Mouse (Mus musculus): ENCODE data around the gene Nom1. TPM values are rescaled to one million over a fixed set of nuclear protein-coding genes. Genes with fewer than 3 reads are reported as not detected.
"Not testable (repeated sequence)": the region's sequence is repeated elsewhere in the genome, so short reads cannot be mapped to it uniquely, and the experiment has no call there.

Gene Nom1
- 25.3 and 29.5 TPM in 2 replicates for polyA plus RNA-seq (2016; fragmentation: Nextera tagmentation; extraction: Ambion mirVana)

DNA sequence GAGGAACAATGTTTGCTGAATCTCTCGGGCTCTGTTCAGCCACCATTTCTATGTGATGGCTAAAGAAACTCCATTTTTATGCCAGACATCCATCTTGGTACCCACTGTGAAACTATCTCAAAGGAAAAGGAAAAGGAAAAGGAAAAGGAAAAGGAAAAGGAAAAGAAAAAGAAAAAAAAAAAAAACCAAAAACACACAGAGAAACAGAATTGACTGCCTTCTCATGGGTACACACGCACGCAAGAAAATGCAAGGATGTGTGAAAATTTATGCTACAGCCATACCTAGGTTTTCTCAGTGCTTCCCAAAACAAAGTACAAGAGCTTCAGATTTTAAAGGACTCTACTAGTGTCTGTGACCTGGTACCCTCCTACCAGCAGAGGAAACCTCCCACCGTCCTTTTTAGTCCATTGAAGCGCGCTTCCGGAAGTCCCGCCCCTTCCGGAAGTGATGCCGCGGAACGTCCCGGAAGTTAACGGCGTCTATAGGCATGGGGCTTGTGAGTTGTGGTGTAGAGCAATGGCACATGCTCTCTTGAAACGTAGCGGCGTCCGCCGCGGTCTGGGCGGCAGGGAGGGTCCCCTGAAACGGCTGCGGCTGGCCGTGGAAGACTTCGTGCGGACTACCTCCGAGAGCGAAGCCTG is at the start of gene Nom1:
Gene Nom1 (plus strand): TSS at position 437 of the 644 bp plus-strand sequence.
- WGBS = 4% methylated on average over 29 of the region's 29 CpGs
- peak; percentile 94 for DNase-seq (ENCODE audit: low spot score)
- peaks cover 12% of the 10 kb centered on the region; the same call in 1 of the 2 replicates for H3K27me3 ChIP-seq (ENCODE audit: insufficient read depth, poor library complexity, severe bottlenecking)

DNA sequence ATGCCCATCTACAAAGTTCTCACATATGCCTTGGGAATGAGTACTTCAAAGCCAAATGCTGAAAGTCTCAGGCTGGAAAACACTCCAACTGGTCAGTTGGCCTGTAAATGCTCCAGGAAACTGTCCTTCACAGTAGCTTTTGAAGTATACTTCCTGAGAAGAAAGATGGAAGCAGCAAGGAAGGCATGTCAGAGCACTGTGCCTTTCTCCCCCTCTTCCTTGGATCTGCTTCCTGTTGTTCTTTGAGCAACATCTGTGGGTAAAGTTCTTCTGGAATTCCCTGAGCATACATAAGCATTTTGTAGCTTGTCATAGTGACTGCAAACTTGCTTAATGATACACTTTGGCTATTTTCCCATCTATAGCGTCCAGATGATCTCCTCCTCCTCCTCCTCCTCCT is 46.9 kb upstream of the Nom1 start:
- Histone ChIP-seq H3K27me3 (ENCODE audit: insufficient read depth, poor library complexity, severe bottlenecking) (peaks cover 14% of the 10 kb centered on the region; the same call in 1 of the 2 replicates), H3K27ac (no peak overlapping the region; the same call in 1 of the 2 replicates), H3K4me1 (peaks cover 3% of the 10 kb centered on the region; the same call in 1 of the 2 replicates), H3K9me3 (no peaks in the 10 kb centered on the region), H3K36me3 (no peaks in the 10 kb centered on the region), H3K4me3 (no peak overlapping the region)
- DNase-seq (ENCODE audit: low spot score) = no peak
- 53% methylated on average over 1 of the region's 1 CpGs for WGBS

More for the DNA sequence above, at the start of gene Nom1:
- peaks cover 31% of the 10 kb centered on the region for H3K36me3 ChIP-seq
- H3K9me3 ChIP-seq = no peaks in the 10 kb centered on the region
- peak within 1 kb of the TSS; percentile 90 for H3K27ac ChIP-seq
- H3K4me3 ChIP-seq = peak within 1 kb of the TSS; percentile 93
- peaks cover 17% of the 10 kb centered on the region for H3K4me1 ChIP-seq

DNA sequence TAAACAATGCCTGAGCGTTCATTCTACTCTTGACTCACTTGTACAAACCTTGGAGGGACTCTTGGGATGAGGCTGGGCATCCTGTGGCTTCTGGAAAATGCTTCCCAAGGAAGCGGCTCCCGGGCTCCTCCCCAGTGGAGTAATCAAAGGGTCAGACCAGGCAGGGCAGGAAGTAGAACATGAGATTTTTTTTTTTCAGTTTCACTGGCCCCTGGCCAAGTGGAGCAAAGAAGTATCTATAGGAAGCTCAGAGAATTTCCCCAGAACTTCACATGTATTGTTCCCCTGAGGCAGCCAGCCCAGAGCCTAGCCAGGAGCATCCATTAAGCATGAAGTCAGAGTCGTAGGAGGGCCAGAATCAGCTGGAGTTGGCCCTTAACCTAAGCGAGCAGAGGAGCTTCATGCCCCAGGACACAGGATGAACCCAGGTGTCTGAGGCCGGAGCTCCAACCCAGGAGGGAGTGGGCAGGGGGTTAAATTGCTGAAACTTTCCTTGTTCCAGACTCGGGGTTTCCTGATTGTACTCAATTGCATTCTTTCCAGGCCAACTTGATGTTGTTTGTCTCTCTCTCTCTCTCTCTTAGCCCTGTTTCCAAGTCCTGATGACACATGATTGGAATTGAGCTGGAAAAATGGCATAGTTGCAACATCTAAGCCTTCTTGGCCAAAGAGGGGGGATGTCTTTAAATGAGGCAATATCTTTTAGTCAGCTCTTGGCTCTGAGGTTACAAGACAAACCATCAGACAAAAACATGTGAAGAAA is 46.1 kb upstream of the Nom1 start:
- no peak for DNase-seq (ENCODE audit: low spot score)
- 40% methylated on average over 7 of the region's 7 CpGs for WGBS
- peaks cover 3% of the 10 kb centered on the region; the same call in 1 of the 2 replicates for H3K4me1 ChIP-seq

DNA sequence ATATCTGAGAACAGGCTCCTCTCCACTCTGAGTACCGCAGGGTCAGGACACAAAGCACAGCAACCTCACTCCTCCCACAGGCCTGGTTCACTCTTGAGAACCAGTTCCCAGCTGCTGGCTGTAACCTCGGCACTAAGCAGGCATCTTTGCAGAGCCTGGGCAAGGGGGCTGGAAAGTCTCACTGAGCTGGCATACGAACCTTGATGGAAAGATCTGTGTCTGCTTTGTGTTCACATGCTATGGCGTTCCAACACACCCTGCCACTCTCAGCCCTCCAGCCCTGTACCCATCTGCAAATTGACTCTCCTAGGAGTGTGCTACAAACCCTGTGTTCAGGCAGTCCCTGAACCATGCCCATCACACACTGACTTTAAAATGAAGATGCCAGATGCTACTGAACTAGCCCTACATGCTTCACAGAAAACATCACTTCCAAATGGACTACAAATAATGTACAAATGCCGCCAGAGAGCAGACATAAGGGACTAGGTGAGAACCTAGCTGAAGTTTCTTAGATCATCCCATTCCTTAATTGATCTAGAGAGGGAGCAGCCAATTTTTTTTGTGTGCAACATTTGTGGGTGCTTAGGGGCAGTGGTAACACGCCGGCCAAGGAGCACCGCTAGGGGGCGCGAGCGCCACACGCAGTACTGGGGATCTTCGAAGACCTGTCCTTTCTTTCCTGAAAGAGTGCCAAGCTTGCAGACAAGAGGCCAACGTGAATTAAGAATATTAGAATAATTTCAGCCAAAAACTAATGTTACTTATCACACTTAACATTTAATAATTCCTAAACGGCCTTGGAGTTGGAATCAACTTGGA is 45.3 kb upstream of the Nom1 start:
- H3K36me3 ChIP-seq = no peaks in the 10 kb centered on the region
- DNase-seq (ENCODE audit: low spot score) = peak; percentile 83
- peaks cover 14% of the 10 kb centered on the region; the same call in 1 of the 2 replicates for H3K27me3 ChIP-seq (ENCODE audit: insufficient read depth, poor library complexity, severe bottlenecking)
- H3K4me3 ChIP-seq = no peak overlapping the region
- no peak overlapping the region for H3K27ac ChIP-seq
- peaks cover 3% of the 10 kb centered on the region; the same call in 1 of the 2 replicates for H3K4me1 ChIP-seq
- 19% methylated on average over 15 of the region's 15 CpGs for WGBS
- H3K9me3 ChIP-seq = no peaks in the 10 kb centered on the region

More for the DNA sequence above, 46.1 kb upstream of the Nom1 start:
- Histone ChIP-seq H3K27me3 (ENCODE audit: insufficient read depth, poor library complexity, severe bottlenecking) (peaks cover 14% of the 10 kb centered on the region; the same call in 1 of the 2 replicates), H3K36me3 (no peaks in the 10 kb centered on the region), H3K27ac (peak overlapping the region; percentile 23; the same call in 1 of the 2 replicates), H3K9me3 (no peaks in the 10 kb centered on the region), H3K4me3 (no peak overlapping the region)

DNA sequence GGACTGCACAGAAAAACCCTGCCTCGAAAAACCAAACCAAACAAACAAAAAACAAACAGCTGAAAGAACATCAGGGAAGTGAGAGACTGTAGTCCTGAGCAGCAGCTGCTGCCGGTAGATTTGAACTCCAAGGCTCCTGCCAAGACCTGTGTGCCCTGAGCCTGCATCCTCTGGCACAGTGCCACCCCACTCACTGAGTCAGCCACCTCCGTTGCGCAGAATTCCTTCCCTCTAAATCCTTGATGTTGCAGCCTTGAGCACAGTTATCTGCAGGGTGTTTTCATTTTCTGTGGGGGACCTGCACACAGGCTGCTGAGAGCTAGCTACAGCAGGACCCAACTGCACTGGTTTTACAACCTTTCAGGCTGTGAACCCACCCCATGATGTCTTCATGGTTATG is 36.0 kb upstream of the Nom1 start:
- Histone ChIP-seq H3K27me3 (ENCODE audit: insufficient read depth, poor library complexity, severe bottlenecking) (no peaks in the 10 kb centered on the region), H3K9me3 (no peaks in the 10 kb centered on the region), H3K4me3 (no peak overlapping the region), H3K27ac (no peak overlapping the region), H3K4me1 (no peaks in the 10 kb centered on the region), H3K36me3 (no peaks in the 10 kb centered on the region)
- DNase-seq (ENCODE audit: low spot score) = no peak
- WGBS = 60% methylated on average over 4 of the region's 4 CpGs

DNA sequence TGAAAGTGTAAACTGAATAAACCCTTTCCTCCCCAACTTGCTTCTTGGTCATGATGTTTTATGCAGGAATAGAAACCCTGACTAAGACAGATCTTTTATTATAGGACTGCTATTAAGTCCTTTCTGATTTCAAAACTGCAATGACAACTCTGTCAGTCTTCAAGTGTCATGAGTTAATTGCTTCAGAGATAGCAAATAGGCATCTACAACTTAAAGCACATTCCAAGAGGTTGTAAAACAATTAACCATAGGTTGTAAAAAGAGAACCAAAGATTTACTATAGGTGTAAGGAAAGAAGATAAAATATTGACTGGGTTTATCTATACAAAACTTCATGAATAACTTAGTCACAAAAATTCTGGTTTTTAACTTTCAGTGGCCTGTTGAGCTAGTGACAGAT is 23.6 kb upstream of the Nom1 start:
- H3K9me3 ChIP-seq = no peaks in the 10 kb centered on the region
- DNase-seq (ENCODE audit: low spot score) = no peak
- H3K4me3 ChIP-seq = no peak overlapping the region
- H3K4me1 ChIP-seq = no peaks in the 10 kb centered on the region
- H3K27ac ChIP-seq = no peak overlapping the region
- H3K36me3 ChIP-seq = no peaks in the 10 kb centered on the region
- no peaks in the 10 kb centered on the region for H3K27me3 ChIP-seq (ENCODE audit: insufficient read depth, poor library complexity, severe bottlenecking)

DNA sequence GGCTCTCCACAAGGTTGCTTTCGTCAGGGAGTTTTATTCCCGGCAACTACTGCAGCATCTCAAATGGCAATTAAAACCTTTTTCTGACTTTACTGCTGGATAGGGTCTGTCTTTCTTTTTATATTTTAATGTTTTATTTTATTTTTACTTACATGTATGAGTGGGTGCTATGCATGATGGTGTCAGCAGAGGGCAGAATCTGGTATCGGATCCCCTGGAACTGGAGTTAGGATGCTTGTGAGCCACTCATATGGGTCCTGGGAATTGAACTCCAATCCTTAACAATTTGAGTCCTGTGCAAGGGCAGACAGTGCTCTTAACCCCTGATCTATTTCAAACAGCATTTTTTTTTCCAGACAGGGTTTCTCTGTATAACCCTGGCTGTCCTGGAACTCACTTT is 21.4 kb upstream of the Nom1 start:
- H3K9me3 ChIP-seq = no peaks in the 10 kb centered on the region
- no peak overlapping the region for H3K4me3 ChIP-seq
- H3K27ac ChIP-seq = no peak overlapping the region
- H3K4me1 ChIP-seq = no peaks in the 10 kb centered on the region
- no peaks in the 10 kb centered on the region for H3K36me3 ChIP-seq
- no peaks in the 10 kb centered on the region for H3K27me3 ChIP-seq (ENCODE audit: insufficient read depth, poor library complexity, severe bottlenecking)
- no peak for DNase-seq (ENCODE audit: low spot score)
- 76% methylated on average over 3 of the region's 3 CpGs for WGBS

DNA sequence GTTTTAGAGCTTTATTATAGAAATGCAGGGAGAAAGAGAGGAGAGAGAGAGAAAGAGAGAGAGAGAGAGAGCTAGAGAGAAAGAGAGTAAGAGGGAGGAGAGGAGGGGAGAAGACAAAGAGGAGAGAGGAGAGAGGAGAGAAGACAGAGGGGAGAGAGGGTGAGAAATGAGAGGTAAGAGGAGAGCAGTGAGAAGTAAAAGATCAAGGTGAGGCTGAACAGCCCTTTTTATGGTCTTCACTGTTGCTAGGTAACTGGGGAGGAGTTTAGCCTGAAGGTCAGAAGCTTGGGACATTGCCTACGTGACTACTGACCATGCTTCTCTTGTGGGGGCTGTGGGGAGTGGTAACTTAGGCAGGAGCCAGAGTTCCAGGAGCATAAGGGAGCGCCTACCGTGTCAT is 11.1 kb upstream of the Nom1 start:
- H3K36me3 ChIP-seq; H3K27ac ChIP-seq; H3K27me3 ChIP-seq (ENCODE audit: insufficient read depth, poor library complexity, severe bottlenecking); H3K4me1 ChIP-seq; H3K9me3 ChIP-seq; H3K4me3 ChIP-seq; DNase-seq (ENCODE audit: low spot score): not testable (repeated sequence)
- 63% methylated on average over 3 of the region's 3 CpGs for WGBS

DNA sequence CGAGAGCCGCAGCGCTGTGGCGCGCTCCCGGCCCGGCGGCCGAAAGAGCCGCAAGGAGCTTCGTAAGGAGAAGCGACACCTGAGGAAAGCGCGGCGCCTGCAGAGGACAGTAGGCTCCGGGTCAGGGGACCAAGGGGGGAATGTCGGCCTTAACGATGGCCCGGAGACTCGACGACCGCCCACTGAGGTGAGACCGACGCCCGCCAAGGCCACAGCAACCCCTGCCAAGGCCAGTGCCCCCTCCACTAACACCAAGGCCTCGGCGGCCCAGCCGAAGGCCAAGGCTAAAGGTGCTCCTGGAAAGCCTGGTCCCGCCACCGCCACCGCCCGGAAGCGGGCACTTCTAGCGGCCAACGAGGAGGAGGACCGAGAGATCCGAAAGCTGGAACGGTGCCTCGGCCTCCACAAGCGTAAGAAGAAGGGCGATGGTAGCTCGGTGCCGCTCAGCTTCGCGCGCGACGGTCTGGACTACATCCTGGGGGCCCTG is 451 bp downstream of the Nom1 start:
- Histone ChIP-seq H3K36me3 (peaks cover 36% of the 10 kb centered on the region), H3K27me3 (ENCODE audit: insufficient read depth, poor library complexity, severe bottlenecking) (peaks cover 12% of the 10 kb centered on the region; the same call in 1 of the 2 replicates), H3K4me3 (peak overlapping the region; percentile 93), H3K4me1 (peaks cover 17% of the 10 kb centered on the region), H3K9me3 (no peaks in the 10 kb centered on the region), H3K27ac (peak overlapping the region; percentile 90)
- peak; percentile 79 for DNase-seq (ENCODE audit: low spot score)
- WGBS = under 1% methylated on average over 48 of the region's 48 CpGs

DNA sequence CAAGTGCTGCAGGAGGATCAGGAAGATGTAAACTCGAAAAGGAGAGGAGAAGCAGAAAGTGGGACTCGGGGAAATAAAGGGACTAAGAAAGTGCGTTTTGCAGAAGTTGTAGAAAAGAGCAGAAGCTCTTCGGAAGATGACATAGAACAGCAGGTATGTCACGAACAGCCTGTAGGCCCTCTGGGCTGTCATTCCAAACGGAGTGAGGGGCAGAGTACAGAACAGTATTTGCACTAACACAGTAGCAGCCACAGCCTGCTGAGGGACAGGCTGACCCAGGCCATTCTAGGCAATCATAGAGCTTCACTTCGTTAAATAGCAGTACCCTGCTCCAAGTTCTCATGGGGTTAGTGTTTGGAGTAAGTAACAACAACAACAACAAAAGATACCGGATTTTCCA is 1.0 kb downstream of the Nom1 start:
- Histone ChIP-seq H3K9me3 (no peaks in the 10 kb centered on the region), H3K4me1 (peaks cover 17% of the 10 kb centered on the region), H3K27me3 (ENCODE audit: insufficient read depth, poor library complexity, severe bottlenecking) (peaks cover 12% of the 10 kb centered on the region; the same call in 1 of the 2 replicates), H3K27ac (peak overlapping the region; percentile 90; the same call in 1 of the 2 replicates), H3K4me3 (peak overlapping the region; percentile 93), H3K36me3 (peaks cover 42% of the 10 kb centered on the region)
- DNase-seq (ENCODE audit: low spot score) = no peak
- WGBS = 40% methylated on average over 8 of the region's 8 CpGs

DNA sequence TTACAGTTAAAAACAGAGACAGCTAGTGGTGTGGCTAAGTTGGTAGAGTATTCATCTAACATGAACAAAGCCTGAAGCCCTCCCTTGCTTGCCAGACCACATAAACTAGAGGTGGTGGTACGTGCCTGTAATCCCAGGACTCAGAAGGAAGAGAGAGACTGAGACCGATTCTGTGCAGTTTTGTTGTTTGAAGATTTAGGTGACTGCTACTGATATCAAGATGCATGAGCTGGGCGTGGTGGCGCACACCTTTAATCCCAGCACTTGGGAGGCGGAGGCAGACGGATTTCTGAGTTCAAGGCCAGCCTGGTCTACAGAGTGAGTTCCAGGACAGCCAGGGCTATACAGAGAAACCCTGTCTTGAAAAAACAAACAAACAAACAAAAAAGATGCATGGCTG is 2.3 kb downstream of the Nom1 start:
- not testable (repeated sequence) for DNase-seq (ENCODE audit: low spot score); H3K4me3 ChIP-seq; H3K27me3 ChIP-seq (ENCODE audit: insufficient read depth, poor library complexity, severe bottlenecking); H3K27ac ChIP-seq; H3K9me3 ChIP-seq
- Histone ChIP-seq H3K36me3 (peaks cover 55% of the 10 kb centered on the region), H3K4me1 (peaks cover 17% of the 10 kb centered on the region)
- WGBS = 88% methylated on average over 6 of the region's 6 CpGs

DNA sequence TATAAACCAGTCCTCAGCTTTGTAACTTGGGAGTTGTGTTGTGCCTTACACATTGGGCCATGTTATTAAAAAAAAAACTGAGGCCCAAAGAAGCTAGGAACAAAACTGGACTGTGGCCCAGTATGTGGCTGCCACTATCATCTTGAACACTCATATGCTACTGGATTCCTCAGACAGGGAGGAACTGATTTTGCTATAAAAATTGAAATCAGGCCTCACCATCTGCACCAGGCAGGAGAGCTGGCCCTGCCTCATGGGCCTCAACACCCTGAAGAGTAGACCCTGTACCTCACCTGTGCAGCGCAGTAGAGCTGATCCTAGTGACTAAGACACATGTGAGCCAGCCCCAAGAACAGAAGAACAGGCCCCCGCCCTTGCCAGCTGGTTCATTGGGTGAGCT is 10.8 kb downstream of the Nom1 start:
- 92% methylated on average over 2 of the region's 2 CpGs for WGBS
- DNase-seq (ENCODE audit: low spot score) = no peak
- Histone ChIP-seq H3K9me3 (no peaks in the 10 kb centered on the region), H3K4me1 (no peaks in the 10 kb centered on the region), H3K27ac (no peak overlapping the region), H3K36me3 (peaks cover 92% of the 10 kb centered on the region), H3K27me3 (ENCODE audit: insufficient read depth, poor library complexity, severe bottlenecking) (no peaks in the 10 kb centered on the region), H3K4me3 (no peak overlapping the region)

Data from heart, embryonic 10.5 days (tissue).